Mouse (Mus musculus) monocyte, adult 59 days (primary cell): ENCODE data around the gene Olfr1174-ps. TPM values are rescaled to one million over a fixed set of nuclear protein-coding genes. Genes with fewer than 3 reads are reported as not detected.

Experiments used
- total RNA-seq, 2 experiments: library from RNA; stranded (reverse); gene quantifications; one replicate each; pipeline ENCODE4 v1.2.4; 2023

The Olfr1174-ps gene
- not detected for total RNA-seq

DNA sequence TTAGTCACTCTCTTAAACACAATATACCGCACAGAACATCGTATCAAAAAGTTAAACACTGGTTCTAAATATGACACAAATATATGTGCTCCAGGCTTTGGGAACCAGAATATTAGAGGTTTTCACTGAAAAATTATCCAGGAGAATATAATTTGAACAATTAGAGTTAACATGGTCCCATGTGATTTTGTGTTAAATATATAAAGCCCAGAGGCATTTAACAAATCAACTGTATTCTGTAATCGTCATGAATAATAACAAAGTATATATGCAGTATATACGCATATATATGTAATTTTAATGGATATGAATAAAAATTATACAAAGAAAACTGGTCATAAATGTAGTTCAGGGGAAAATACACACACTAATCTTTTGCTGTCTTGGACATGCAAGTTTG, at the start of gene Olfr1174-ps:
Olfr1174-ps (minus strand) TSS at position 101 of the 400 bp plus-strand sequence.

DNA sequence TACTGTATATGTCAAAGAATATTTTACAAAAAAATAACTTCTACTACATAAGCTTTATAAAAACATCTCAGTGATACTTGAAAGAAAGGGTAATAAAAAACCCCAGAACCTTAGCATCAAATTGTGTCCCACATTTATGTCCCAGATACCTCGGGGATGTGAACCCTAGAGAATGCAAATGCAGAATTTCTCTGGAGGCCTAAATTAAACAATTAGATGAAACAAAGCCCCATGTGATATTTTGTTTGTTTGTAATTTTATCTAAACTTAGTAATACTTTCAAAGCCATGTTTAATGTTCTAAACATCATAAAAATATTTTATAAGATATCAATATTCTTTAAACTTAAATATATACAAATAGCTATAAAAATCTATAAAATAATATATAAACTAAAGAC, 31.5 kb upstream of the Olfr1174-ps start, which contains the start of gene Olfr1177-ps:
Olfr1177-ps (minus strand) TSS at position 101 of the 400 bp plus-strand sequence.

DNA sequence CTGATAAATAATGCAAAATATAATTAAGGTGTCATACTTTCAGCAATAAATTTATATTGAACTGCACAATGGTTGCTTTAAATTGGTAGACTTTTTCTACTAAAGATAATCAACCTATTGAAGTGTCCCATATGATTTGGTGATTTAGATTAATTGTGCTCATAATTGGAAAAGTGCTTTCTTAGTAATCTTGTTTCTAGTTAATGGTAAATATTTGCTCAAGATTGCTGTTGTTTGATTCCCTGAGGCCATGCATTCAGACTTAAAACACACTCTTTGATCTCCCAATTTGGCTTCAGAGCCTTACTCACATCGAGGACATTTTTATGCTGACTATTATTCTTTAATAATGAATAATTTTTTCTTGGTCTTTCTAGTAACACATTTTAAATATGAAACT, 21.5 kb upstream of the Olfr1174-ps start, which contains the start of gene Olfr1176:
Olfr1176 (plus strand) TSS at position 301 of the 400 bp plus-strand sequence.

DNA sequence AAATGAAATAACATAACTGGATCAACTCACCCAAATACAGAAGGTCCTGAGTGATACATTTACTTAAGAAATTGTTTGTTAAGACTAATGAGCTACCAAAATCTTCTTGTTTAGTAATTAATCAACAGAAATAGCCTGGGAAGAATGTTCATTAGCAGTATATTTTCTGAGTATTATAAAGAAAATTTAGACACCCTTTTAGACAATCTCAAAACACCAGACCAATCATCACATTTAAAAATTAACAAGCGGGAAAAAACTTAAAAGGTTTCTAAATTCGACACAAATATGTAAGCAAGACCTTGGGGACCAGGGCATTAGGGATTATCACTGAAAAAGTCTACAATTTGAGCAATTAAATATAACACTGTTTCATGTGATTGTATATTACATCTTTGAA, 12.2 kb upstream of the Olfr1174-ps start, which contains the start of gene Olfr1175-ps:
Olfr1175-ps (minus strand) TSS at position 101 of the 400 bp plus-strand sequence.

DNA sequence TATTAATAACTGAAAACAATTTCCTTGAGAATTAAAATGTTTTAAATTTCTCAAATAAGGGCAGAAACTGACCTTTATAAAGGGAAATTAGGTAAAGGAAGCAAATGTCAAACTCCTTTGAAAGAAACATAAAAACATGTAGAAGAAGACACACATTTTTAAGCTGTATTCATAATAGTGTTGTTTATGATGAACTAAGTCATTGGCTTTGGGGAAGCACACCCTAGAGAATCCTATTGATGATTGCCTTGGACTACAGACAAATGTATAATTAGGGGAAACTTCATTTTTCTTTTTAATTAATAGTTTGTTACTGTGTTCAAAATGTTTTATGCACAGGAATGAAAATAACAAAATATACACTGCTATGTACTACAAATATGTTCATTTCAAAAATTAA, 35.2 kb downstream of the Olfr1174-ps start, which contains the start of gene Olfr1173:
Olfr1173 (minus strand) TSS at position 101 of the 400 bp plus-strand sequence.

Other genes starting within 250 kb of the Olfr1174-ps start
- gene Olfr1163, start 243.3 kb downstream of the Olfr1174-ps start, total RNA-seq, result not detected
- not detected for gene Olfr1164, start 221.2 kb downstream of the Olfr1174-ps start, total RNA-seq
- gene Olfr1166, start 186.9 kb downstream of the Olfr1174-ps start, total RNA-seq, result not detected
- gene Olfr1167, start 159.9 kb downstream of the Olfr1174-ps start, total RNA-seq, result not detected
- gene Olfr1168, start 133.3 kb downstream of the Olfr1174-ps start, total RNA-seq, result not detected
- not detected for gene Olfr1170, start 86.8 kb downstream of the Olfr1174-ps start, total RNA-seq
- gene Olfr1173, start 35.3 kb downstream of the Olfr1174-ps start, total RNA-seq, result under 1 TPM in 1 of 2 experiments, not detected in 1; 0.08 TPM
- not detected for gene Olfr1175-ps, start 12.1 kb upstream of the Olfr1174-ps start, total RNA-seq
- not detected for gene Olfr1176, start 21.6 kb upstream of the Olfr1174-ps start, total RNA-seq
- not detected for gene Olfr1177-ps, start 31.4 kb upstream of the Olfr1174-ps start, total RNA-seq
- not detected for gene Olfr1178, start 71.9 kb upstream of the Olfr1174-ps start, total RNA-seq
- gene Olfr1179, start 91.3 kb upstream of the Olfr1174-ps start, total RNA-seq, result not detected
- not detected for gene Olfr1180, start 104.0 kb upstream of the Olfr1174-ps start, total RNA-seq
- gene Olfr1181, start 111.0 kb upstream of the Olfr1174-ps start, total RNA-seq, result not detected
- gene Gm13757, start 134.0 kb upstream of the Olfr1174-ps start, total RNA-seq, result not detected
- gene Olfr1183, start 139.7 kb upstream of the Olfr1174-ps start, total RNA-seq, result not detected
- gene Olfr1184, start 168.5 kb upstream of the Olfr1174-ps start, total RNA-seq, result not detected
- not detected for gene Olfr1185-ps1, start 178.2 kb upstream of the Olfr1174-ps start, total RNA-seq
- not detected for gene Olfr1186, start 203.4 kb upstream of the Olfr1174-ps start, total RNA-seq
- gene Olfr1188, start 241.8 kb upstream of the Olfr1174-ps start, total RNA-seq, result not detected